Mouse (Mus musculus) C2C12 (cell line): ENCODE results near the gene Alg1.

Experiments
- CEBPB ChIP-seq: IDR thresholded peaks from one replicate; pipeline ENCODE4 v1.6.1; 2011; ENCODE audit warnings: low read depth, mild to moderate bottlenecking, control low read depth, moderate library complexity
- CTCF ChIP-seq: IDR thresholded peaks from one replicate; pipeline ENCODE4 v1.5.1; 2011; ENCODE audit not compliant: control insufficient read depth, insufficient read depth, insufficient read length
- FOSL1 ChIP-seq: IDR thresholded peaks from one replicate; pipeline ENCODE4 v1.8.0; 2011; ENCODE audit warnings: mild to moderate bottlenecking, low read length; ENCODE audit not compliant: poor library complexity, insufficient read depth, severe bottlenecking
- MAX ChIP-seq: IDR thresholded peaks from one replicate; pipeline ENCODE4 v1.6.1; 2011; ENCODE audit warnings: mild to moderate bottlenecking, control low read depth
- USF1 ChIP-seq: IDR thresholded peaks from one replicate; pipeline ENCODE4 v1.6.1; 2011; ENCODE audit warnings: low read depth, mild to moderate bottlenecking, control low read depth, moderate library complexity

- TF ChIP-seq FOSL1 (no peak), CTCF (no peak), MAX (no peak), USF1 (no peak), CEBPB (no peak)
Observed at GRCm38 (mm10) chr16:5271411-5272035, 38.1 kb downstream of the Alg1 start.
